Mouse (Mus musculus): ENCODE measurements around the gene Rpl3. TPM values are rescaled to one million over a fixed set of nuclear protein-coding genes. Genes with fewer than 3 reads are reported as not detected.

Rpl3 gene
- polyA plus RNA-seq, 1 experiment from 2014 or later = 407 TPM

DNA sequence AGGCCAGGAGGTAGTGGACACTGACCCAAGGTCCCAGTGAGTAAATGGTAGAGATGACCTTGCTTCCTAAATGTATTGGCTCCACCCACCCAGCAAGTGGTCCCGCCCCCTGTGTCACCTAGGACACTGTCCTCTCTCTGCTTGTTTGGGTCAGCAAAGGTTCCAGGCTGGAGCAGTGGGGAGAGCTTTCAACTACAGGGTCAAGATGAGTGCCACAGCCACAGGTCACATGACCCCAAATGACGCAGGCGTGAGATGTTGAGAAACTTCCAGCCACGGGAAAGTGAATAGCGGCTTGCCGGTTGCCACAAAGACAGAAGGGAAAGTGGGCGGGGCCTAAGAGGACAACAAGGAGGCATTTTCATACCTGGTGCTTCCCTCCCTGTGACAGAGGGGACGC lies 25.5 kb upstream of the Rpl3 start:
- Histone ChIP-seq H3K27me3 (ENCODE audit: insufficient read depth, low read length) (no peaks in the 10 kb centered on the region), H3K4me2 (ENCODE audit: low read depth, low read length) (no peak overlapping the region), H3K4me1 (ENCODE audit: insufficient read depth) (peaks cover 7% of the 10 kb centered on the region; the same call in 1 of the 2 replicates), H3K36me3 (replicated peaks; ENCODE audit: insufficient read depth, low read length) (no peaks in the 10 kb centered on the region), H3K9me3 (ENCODE audit: low read length) (no peaks in the 10 kb centered on the region), H3K27ac (ENCODE audit: low read depth) (peak overlapping the region; percentile 57; the same call in 1 of the 2 replicates), H3K4me3 (ENCODE audit: low read depth, low read length) (no peak overlapping the region), H3K9ac (replicated peaks) (no peak overlapping the region)
- peak; percentile 81 for DNase-seq
- peak; percentile 90 for ATAC-seq
- WGBS (ENCODE audit: insufficient replicate concordance) = 37% methylated on average over 8 of the region's 8 CpGs
- no peak for TF ChIP-seq EP300 (IDR thresholded peaks at IDR 0.05; ENCODE audit: low read depth)
- no peak for TF ChIP-seq CTCF (IDR thresholded peaks at IDR 0.05; ENCODE audit: low read depth)

DNA sequence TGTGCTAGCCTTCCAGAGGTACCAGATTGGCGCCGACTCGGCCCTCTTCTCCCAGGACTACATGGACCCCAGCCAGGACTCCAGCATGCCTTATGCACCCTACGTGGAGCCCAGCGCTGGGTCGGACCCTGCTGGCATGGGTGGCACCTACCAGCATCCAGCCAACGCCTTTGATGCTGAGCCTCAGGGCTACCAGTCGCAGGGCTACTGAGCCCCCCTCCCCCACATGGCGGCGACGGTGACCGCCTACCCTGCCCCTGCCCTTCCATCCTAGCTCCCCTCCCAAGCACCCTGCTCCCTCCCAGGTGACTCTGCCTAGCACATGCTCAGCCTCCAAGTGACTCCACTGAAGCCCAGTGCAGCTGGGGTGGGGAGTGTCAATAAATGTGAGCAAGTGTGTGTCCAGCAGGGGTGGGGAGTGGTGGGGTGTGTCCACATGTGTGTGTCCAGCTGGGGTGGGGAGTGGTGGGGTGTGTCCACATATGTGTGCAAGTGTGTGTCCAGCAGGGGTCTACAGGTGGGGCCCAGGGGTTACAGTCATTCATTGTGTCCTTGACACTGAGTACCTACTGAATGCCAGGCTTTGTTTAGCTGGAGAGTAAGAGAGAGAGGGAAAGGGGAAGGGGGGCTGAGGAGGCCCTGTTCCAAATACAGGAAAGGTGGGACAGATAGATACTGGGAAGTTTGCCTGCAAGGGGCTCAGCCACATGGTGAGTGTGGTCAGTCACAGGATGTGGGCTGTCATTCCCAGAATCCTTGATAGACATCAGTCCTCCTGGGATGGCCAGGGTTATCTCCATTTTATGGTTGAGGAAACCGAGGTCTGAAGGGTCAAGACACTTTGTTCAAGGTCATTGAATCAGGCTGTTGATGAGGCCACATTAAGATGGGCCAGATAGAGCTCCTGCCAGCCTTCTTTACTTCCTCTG lies 24.5 kb upstream of the Rpl3 start:
- Histone ChIP-seq H3K4me2 (ENCODE audit: low read depth, low read length) (no peak overlapping the region), H3K27ac (ENCODE audit: low read depth) (peak overlapping the region; percentile 57; the same call in 1 of the 2 replicates), H3K4me1 (ENCODE audit: insufficient read depth) (peaks cover 7% of the 10 kb centered on the region; the same call in 1 of the 2 replicates), H3K36me3 (replicated peaks; ENCODE audit: insufficient read depth, low read length) (no peaks in the 10 kb centered on the region), H3K9me3 (ENCODE audit: low read length) (no peaks in the 10 kb centered on the region), H3K4me3 (ENCODE audit: low read depth, low read length) (no peak overlapping the region), H3K9ac (replicated peaks) (no peak overlapping the region), H3K27me3 (ENCODE audit: insufficient read depth, low read length) (no peaks in the 10 kb centered on the region)
- DNase-seq (no peak), ATAC-seq (no peak)
- TF ChIP-seq CTCF (IDR thresholded peaks at IDR 0.05; ENCODE audit: low read depth) = no peak
- no peak for TF ChIP-seq EP300 (IDR thresholded peaks at IDR 0.05; ENCODE audit: low read depth)
- WGBS (ENCODE audit: insufficient replicate concordance) = 70% methylated on average over 13 of the region's 13 CpGs

- Histone ChIP-seq H3K4me1 (ENCODE audit: insufficient read depth) (peaks cover 7% of the 10 kb centered on the region; the same call in 1 of the 2 replicates), H3K36me3 (replicated peaks; ENCODE audit: insufficient read depth, low read length) (no peaks in the 10 kb centered on the region), H3K9ac (replicated peaks) (no peak overlapping the region), H3K4me2 (ENCODE audit: low read depth, low read length) (no peak overlapping the region), H3K27me3 (ENCODE audit: insufficient read depth, low read length) (no peaks in the 10 kb centered on the region), H3K4me3 (ENCODE audit: low read depth, low read length) (no peak overlapping the region), H3K27ac (ENCODE audit: low read depth) (no peak overlapping the region), H3K9me3 (ENCODE audit: low read length) (no peaks in the 10 kb centered on the region)
- DNase-seq (no peak), ATAC-seq (no peak)
- TF ChIP-seq EP300 (IDR thresholded peaks at IDR 0.05; ENCODE audit: low read depth) (no peak), CTCF (IDR thresholded peaks at IDR 0.05; ENCODE audit: low read depth) (no peak)
- 70% methylated on average over 5 of the region's 5 CpGs for WGBS (ENCODE audit: insufficient replicate concordance)
Measured at GRCm38 (mm10) chr15:80115256-80115655, 23.6 kb upstream of the Rpl3 start.

DNA sequence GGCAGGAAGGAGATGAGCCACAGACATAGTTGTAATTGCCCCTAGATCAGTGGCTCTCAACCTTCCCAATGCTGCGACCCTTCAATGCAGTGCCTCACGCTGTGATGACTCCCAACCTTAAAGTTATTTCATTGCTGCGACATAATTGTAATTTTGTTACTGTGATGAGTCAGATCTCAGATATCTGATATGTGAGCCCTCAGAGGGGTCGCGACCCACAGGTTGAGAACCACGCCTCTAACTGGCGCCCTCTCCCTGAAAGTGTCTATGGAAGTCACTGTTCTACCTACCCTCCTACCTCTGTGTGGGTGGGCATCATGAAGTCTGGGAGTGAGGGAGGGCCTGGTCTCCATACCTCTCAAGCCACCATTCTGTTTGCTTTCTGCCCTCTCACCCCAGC lies 22.7 kb upstream of the Rpl3 start:
- WGBS (ENCODE audit: insufficient replicate concordance) = 90% methylated on average over 7 of the region's 7 CpGs

GRCm38 (mm10) chr15:80112499-80112898 lies 20.8 kb upstream of the Rpl3 start:
- TF ChIP-seq CTCF (IDR thresholded peaks at IDR 0.05; ENCODE audit: low read depth) = peak; percentile 60
- no peak for TF ChIP-seq EP300 (IDR thresholded peaks at IDR 0.05; ENCODE audit: low read depth)
- ATAC-seq (no peak), DNase-seq (no peak)
- 43% methylated on average over 2 of the region's 2 CpGs for WGBS (ENCODE audit: insufficient replicate concordance)
- Histone ChIP-seq H3K9me3 (ENCODE audit: low read length) (no peaks in the 10 kb centered on the region), H3K4me1 (ENCODE audit: insufficient read depth) (peaks cover 6% of the 10 kb centered on the region; the same call in 1 of the 2 replicates), H3K27me3 (ENCODE audit: insufficient read depth, low read length) (no peaks in the 10 kb centered on the region), H3K4me3 (ENCODE audit: low read depth, low read length) (no peak overlapping the region), H3K9ac (replicated peaks) (no peak overlapping the region), H3K4me2 (ENCODE audit: low read depth, low read length) (no peak overlapping the region), H3K27ac (ENCODE audit: low read depth) (no peak overlapping the region), H3K36me3 (replicated peaks; ENCODE audit: insufficient read depth, low read length) (no peaks in the 10 kb centered on the region)

More for the DNA sequence above, 22.7 kb upstream of the Rpl3 start:
- Histone ChIP-seq H3K4me3 (ENCODE audit: low read depth, low read length) (no peak overlapping the region), H3K36me3 (replicated peaks; ENCODE audit: insufficient read depth, low read length) (no peaks in the 10 kb centered on the region), H3K27me3 (ENCODE audit: insufficient read depth, low read length) (no peaks in the 10 kb centered on the region), H3K27ac (ENCODE audit: low read depth) (no peak overlapping the region), H3K4me2 (ENCODE audit: low read depth, low read length) (no peak overlapping the region), H3K4me1 (ENCODE audit: insufficient read depth) (peaks cover 7% of the 10 kb centered on the region; the same call in 1 of the 2 replicates), H3K9ac (replicated peaks) (no peak overlapping the region), H3K9me3 (ENCODE audit: low read length) (no peaks in the 10 kb centered on the region)
- DNase-seq = no peak
- TF ChIP-seq EP300 (IDR thresholded peaks at IDR 0.05; ENCODE audit: low read depth) (no peak), CTCF (IDR thresholded peaks at IDR 0.05; ENCODE audit: low read depth) (no peak)
- ATAC-seq = no peak

DNA sequence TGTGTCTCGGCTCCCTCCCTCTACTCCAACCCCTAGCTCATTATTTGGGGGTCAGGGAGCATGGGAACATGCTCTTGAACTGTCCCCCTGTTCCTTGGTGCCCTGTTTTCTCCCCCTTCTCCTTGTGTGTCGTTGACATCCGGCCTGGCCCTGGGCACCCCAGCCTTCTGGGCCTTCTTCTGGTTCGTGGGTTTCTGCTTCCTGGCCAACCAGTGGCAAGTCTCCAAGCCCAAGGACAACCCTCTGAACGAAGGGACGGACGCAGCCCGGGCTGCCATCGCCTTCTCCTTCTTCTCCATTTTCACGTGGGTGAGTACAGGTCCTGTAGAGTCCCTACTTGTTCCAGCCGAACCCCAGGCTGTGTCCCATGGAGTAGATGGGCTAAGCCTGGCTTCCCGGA lies 19.8 kb upstream of the Rpl3 start:
- Histone ChIP-seq H3K36me3 (replicated peaks; ENCODE audit: insufficient read depth, low read length) (no peaks in the 10 kb centered on the region), H3K9me3 (ENCODE audit: low read length) (no peaks in the 10 kb centered on the region), H3K9ac (replicated peaks) (no peak overlapping the region), H3K4me1 (ENCODE audit: insufficient read depth) (no peaks in the 10 kb centered on the region), H3K27ac (ENCODE audit: low read depth) (no peak overlapping the region), H3K27me3 (ENCODE audit: insufficient read depth, low read length) (no peaks in the 10 kb centered on the region), H3K4me3 (ENCODE audit: low read depth, low read length) (no peak overlapping the region), H3K4me2 (ENCODE audit: low read depth, low read length) (no peak overlapping the region)
- ATAC-seq = no peak
- no peak for TF ChIP-seq EP300 (IDR thresholded peaks at IDR 0.05; ENCODE audit: low read depth)
- no peak for TF ChIP-seq CTCF (IDR thresholded peaks at IDR 0.05; ENCODE audit: low read depth)
- no peak for DNase-seq
- WGBS (ENCODE audit: insufficient replicate concordance) = 71% methylated on average over 12 of the region's 12 CpGs

All from liver, postnatal 0 days (tissue).